Mouse (Mus musculus) thymus, postnatal 14 days (tissue): ENCODE data around the gene Cmtm6.
A peak's percentile ranks its signal among the peaks of the same experiment; 100 is the strongest.
"Not testable (repeated sequence)": the region's sequence is repeated elsewhere in the genome, so short reads cannot be mapped to it uniquely, and the experiment has no call there.

Experiments
- DNase-seq: peaks from one replicate; pipeline ENCODE4 v3.0.0; 2021

Cmtm6 gene

GRCm38 (mm10) chr9:114731011-114731755, at the start of gene Cmtm6:
Gene Cmtm6, plus strand, starts transcription at chr9:114731116.
- DNase-seq = peak; percentile 99

- no peak for DNase-seq
These were observed 48.7 kb upstream of the Cmtm6 start for GRCm38 (mm10) chr9:114682193-114682592.

DNA sequence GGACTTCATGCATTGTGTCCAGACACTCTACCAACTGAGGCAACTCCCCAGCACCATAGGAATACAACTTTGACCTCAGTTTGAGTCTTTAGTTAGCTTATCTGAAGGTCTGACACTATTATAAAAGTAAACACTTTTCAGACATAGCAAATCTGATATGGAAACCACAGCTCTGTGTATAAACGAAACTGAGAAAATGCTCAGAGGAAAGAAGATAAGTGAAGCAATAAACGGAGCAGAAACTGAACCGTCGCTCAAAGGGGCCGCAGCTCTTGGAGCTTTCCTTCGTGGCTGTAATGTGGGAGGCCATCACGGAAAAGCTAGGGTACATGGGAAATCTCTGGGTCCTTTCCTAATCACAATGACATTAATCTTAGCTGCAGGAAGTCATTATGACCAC, 44.7 kb upstream of the Cmtm6 start:
- DNase-seq = no peak

DNA sequence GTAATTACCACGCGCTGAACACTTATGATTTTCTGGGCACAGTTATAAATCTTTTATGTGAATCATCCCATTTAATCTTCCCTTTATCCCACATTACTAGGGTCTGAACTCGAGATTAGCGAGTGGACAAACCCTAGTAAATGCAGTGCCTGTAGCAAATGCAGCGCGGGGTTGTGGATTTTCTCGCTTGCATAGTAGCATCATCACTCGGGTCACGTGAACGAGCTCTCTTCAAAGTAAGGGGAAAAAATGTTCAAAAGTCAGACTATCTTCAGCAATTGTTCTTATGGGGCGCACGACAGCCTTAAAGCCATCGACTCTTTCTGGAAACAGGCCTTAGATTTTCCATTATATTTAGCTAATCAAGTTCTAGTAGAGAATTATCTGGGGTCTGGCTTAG, 43.3 kb upstream of the Cmtm6 start:
- DNase-seq = no peak

DNA sequence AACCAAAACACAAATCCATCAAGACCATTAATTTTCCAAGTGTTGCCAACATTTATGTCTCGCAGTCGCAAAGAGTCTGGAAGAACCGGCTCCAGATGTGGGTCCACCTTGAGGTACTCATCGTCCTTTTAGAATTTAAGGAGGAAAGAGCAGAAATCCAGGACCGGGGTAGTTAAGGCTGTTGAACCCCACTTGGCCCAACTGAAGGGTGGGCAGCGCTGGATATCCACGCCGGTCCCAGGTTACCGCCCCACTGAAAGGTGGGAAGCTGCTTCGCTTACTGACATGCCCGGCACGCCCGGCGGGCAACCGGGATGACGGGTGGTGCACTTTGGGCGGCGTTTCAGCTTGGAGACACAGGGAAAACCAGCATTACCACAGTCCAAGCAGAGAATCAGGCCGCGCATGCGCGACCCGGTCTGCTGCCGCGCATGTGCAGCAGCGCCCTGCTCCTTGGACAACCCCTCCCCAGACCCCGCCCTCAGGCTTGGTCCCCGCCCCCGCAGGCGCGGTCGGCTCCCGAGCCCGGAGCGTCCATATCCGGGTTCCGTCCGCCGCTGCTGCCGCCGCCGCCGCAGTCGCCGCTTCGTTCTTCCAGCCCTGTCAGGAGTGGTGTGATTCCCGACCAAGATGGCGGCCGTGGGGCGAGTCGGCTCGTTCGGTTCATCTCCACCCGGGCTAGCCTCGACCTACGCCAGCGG, 42.5 kb upstream of the Cmtm6 start, which contains the start of gene Dync1li1:
Dync1li1 (plus strand) TSS at position 539 of the 701 bp plus-strand sequence.
- DNase-seq = peak; percentile 99

DNA sequence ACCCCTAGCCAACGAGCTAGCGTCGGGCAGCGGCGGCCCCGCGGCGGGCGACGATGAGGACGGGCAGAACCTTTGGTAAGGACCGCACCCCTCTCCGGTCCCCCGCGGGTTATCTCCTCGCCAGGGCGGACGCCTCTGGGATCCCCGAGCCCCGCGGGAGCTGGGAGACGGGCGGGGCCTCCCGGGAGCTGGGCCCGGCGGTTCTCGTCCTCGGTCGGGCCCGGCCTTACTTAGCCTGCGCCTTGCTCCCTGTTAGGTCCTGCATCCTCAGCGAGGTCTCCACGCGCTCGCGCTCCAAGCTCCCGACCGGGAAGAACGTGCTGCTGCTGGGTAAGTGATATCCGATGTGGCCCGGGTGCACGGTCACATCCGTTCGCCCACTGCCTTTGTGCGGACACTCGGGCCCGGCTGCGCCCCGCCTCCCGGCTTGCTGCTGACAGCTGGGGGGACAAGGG, 41.9 kb upstream of the Cmtm6 start:
- DNase-seq = no peak

GRCm38 (mm10) chr9:114690119-114690601, 40.8 kb upstream of the Cmtm6 start:
- no peak for DNase-seq

DNA sequence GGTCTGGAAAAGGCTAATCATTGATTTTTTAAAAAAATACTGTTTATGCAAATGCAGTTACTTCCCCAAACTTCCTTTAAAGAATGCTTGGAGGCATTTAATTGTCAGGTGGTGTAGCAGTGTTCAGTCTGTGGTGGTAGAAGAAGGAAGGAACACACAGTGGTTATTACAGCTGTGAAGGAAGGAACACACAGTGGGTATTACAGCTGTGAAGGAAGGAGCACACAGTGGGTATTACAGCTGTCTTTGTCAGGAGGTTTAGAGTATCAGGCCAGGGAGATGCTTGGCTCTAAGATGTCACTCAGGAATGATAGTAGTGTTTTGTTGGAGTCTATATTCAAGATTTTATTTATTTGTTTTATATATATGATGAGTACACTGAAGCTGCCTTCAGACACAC, 39.8 kb upstream of the Cmtm6 start:
- DNase-seq = no peak

DNA sequence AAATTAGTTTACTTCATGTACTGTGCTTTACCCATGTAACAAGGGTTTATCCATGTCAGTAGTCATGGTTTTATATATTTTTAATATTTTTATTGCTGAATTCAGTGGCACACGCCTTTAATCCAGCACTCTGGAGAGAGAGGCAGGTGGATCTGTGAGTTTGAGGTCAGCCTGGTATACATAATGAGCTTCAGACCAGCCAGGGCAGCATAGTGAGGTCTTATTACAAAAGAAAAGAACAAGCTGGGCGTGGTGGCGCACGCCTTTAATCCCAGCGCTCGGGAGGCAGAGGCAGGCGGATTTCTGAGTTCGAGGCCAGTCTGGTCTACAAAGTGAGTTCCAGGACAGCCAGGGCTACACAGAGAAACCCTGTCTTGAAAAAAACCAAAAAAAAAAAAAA, 35.3 kb upstream of the Cmtm6 start:
- DNase-seq = not testable (repeated sequence)

- no peak for DNase-seq
These were observed 33.8 kb upstream of the Cmtm6 start for GRCm38 (mm10) chr9:114697072-114697471.

DNA sequence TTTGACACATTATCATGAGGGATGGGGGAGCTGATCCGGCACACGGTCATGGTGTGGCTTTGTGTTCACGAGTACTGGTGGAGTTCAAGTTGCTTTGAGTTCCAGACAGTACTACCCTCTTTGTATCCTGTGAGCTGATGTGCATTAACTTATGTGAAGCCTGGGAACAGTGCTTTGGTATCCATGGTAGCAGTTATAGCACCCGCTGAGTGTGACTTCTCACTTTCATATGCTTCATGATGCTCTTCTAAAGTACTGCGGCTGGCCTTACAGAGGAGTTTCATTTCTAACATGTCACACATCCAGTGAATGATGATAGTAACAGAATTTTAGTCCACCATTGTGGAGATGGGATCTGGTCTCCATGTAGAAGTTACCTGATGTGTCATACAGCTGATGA, 33.0 kb upstream of the Cmtm6 start:
- DNase-seq = no peak

DNA sequence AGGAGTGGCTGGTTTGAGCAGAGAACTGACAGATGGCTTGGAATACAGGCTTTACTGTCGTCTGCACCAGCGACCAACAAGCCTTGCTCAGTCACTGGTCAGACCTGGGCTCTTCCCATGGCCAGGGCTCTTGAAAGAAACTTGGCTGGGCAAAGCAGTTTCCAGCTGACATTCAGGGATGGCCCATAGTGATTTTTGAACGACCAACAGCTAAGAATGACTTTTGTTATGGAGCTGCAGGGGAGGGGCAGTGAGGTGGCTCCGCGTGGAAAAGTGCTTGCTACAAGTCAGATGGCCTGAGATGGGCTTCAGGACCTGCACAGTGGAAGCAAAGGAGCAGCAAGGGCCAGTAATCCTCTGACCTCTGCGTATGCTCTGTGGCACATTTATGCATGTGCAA, 31.7 kb upstream of the Cmtm6 start:
- no peak for DNase-seq

DNA sequence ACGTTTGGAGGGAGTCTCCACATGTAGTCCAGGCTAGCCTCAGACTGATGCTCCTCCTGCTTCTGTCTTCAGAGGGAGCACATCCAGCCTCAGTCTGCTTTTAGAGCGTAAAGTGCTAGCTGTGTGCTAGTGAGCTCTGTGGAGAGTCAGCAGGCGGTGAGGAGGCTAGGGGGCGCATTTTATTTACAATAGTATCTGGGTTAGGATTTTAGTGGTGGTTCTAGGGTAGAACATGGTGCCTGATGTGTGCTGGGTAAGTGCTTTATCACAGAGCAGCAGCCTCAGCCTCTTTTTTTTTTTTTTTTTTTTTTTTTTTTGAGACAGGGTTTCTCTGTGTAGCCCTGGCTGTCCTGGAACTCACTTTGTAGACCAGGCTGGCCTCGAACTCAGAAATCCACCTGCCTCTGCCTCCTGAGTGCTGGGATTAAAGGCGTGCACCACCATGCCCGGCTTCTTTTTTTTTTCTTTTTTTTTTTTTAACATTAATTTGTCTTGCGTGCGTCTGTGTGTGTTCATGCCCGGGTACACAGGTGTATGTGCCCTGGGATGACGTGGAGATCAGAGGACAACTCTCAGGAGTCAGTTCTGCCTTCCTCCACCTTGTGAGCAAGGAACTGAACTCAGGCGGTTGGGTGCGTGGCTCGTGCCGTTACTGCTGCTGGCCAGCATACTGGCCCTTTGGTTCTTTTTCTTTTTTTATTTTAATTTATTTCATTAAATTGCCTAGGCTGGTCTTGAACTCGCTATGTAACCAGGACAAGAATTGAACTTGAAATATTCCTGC, 30.8 kb upstream of the Cmtm6 start:
- DNase-seq = peak; percentile 10

- DNase-seq = no peak
These were observed 29.9 kb upstream of the Cmtm6 start for GRCm38 (mm10) chr9:114701031-114701430.

- DNase-seq = no peak
These were observed 29.0 kb upstream of the Cmtm6 start for GRCm38 (mm10) chr9:114701921-114702320.

DNA sequence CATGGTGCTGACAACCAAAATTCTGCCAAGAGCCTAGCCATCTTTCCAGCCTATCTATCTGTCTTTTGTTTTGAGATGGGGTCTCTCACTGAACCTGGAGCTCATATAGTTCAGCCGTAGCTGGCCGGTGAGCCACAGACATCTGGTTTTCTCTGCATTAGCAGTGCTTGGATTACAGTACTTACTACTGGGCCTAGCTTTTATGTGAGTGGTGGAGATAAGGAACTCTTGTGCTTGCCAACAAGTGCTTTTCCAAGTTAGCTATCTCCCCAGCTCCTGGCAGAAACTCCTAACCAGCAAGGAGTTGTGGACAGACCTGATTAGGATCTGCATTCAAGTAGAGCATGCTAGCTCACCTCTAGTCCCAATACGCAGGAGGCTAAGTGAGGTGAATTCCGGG, 23.1 kb upstream of the Cmtm6 start:
- no peak for DNase-seq

- DNase-seq = peak; percentile 52
These were observed 20.6 kb upstream of the Cmtm6 start for GRCm38 (mm10) chr9:114710345-114710744.

GRCm38 (mm10) chr9:114713481-114713880, 17.4 kb upstream of the Cmtm6 start:
- no peak for DNase-seq

GRCm38 (mm10) chr9:114716677-114717331, 14.1 kb upstream of the Cmtm6 start:
- no peak for DNase-seq

GRCm38 (mm10) chr9:114727315-114727714, 3.6 kb upstream of the Cmtm6 start:
- DNase-seq = peak; percentile 25

DNA sequence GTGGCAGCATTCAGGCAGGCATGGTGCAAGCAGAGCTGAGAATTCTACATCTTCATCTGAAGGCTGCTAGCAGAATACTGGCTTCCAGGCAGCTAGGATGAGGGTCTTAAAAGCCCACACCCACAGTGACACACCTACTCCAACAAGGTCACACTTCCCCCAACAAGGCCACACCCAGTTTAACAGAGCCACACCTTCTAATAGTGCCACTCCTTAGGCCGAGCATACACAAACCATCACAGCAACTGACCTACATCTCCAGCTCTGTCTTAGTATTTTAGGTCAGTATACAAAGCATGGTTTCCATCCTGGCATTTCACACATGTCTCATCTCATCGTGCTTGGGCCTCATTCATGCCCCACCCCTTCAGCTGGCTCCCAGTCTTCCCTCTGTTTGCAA, 2.5 kb upstream of the Cmtm6 start:
- not testable (repeated sequence) for DNase-seq

DNA sequence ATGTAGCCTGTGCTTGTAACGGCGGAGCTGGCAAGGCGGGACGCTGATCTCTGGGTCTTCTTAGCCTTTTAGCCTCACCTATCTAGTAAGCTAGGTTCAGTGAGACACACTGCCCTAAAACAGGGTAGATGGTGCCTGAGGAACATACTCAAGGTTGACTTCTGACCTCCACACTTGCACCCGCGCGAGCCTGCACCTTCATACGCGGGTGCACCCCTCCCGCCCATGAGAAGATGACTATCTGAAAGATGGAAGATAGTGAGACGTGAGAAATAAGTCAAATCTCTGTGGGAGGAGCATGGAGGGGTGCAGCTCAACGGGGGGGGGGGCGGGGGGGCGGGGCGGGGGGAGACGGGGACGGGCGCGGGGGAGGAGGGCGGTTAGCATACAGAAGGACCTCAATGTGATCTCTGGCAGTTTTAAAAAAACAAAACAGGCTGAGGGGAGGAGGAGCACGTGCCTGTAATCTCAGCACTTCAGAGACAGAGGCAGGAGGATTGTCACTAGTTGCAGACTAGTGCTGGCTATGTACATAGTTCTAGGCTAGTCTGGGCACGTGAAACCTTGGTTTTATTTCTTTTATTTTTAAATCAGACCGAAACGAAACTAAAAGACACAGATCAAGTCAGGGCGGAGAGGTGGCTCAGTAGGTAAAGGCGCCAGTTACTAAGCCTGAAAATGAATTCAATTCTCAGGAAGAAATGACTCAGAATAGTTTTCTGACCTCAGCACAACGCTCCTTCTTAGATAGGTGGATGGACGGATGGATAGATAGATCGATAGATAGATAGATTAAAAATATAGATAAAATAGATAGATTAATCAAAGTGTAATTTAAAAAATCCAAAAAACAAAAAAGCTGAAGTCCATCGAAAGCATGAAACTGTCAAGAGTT, 758 bp upstream of the Cmtm6 start:
- DNase-seq = peak; percentile 49
